Comparison of ENCODE assay signal across 11 mouse cellular contexts in the genomic region with DNA sequence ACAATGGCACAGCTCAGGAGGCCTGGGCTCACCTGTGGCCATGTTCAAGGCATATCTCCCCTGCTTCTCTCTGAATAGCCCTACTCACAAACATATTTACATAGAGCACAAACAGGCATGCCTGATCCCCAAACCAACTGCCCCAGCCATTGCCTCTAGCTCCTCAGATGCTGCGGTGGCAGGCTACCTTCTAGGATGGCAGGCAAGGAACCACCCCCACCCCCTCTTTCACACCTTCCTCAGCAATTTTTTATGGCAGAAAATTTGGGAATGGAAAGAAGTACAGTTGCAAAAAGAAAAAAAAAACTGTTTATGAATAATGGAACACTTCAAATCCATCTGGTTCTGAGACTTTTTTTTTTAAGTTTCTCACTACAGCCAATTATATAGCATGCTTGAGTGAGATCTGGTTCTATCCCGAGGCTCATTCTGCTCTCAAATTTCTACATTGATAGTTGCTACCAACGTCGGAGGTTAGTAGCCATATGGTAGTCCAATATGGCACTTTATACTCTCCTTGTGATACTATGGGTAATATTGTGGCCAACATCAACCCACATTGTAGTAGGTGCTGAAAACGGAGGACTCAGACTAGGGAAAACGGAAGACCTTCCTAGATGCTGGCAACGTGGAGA.
"Had no signal": no experiment of that assay in that cellular context is flagged by ENCODE, and none has a peak within 500 bp of the region (broad histone marks: within the 10 kb centered on the region; RNA-seq: fewer than 3 reads in every experiment).

No protein-coding gene starts in this region.

- H3K4me1 ChIP-seq: limb, embryonic 12.5 days; midbrain, embryonic 12.5 days; neural tube, embryonic 13.5 days had no signal

- H3K27me3 ChIP-seq: limb, embryonic 12.5 days; midbrain, embryonic 12.5 days; neural tube, embryonic 13.5 days had no signal

- H3K4me2 ChIP-seq: limb, embryonic 12.5 days; midbrain, embryonic 12.5 days; neural tube, embryonic 13.5 days had no signal

- ATAC-seq: midbrain, embryonic 16.5 days had no signal

- DNase-seq: kidney, postnatal 25 days; liver; lung, adult 18-20 months; retina, postnatal 1 day; right cerebral cortex, postnatal 14 days; thymus, postnatal 4 days had no signal

- H3K4me3 ChIP-seq: limb, embryonic 12.5 days; midbrain, embryonic 12.5 days; neural tube, embryonic 13.5 days had no signal

- H3K27ac ChIP-seq: limb, embryonic 12.5 days; liver, embryonic 14.5 days; midbrain, embryonic 12.5 days; neural tube, embryonic 13.5 days had no signal

- H3K9me3 ChIP-seq: limb, embryonic 12.5 days; midbrain, embryonic 12.5 days; neural tube, embryonic 13.5 days had no signal

- H3K9ac ChIP-seq: limb, embryonic 12.5 days; liver, embryonic 14.5 days; midbrain, embryonic 12.5 days; neural tube, embryonic 13.5 days had no signal

- H3K36me3 ChIP-seq: limb, embryonic 12.5 days; midbrain, embryonic 12.5 days; neural tube, embryonic 13.5 days had no signal
